Mouse (Mus musculus): ENCODE measurements around the gene Gm21936. TPM values are rescaled to one million over a fixed set of nuclear protein-coding genes. Genes with fewer than 3 reads are reported as not detected.
"Not testable (repeated sequence)": the region's sequence is repeated elsewhere in the genome, so short reads cannot be mapped to it uniquely, and the experiment has no call there.

Gm21936 gene
- polyA plus RNA-seq (2015; fragmentation: Nextera tagmentation; extraction: Ambion mirVana) = not detected in 2 replicates

DNA sequence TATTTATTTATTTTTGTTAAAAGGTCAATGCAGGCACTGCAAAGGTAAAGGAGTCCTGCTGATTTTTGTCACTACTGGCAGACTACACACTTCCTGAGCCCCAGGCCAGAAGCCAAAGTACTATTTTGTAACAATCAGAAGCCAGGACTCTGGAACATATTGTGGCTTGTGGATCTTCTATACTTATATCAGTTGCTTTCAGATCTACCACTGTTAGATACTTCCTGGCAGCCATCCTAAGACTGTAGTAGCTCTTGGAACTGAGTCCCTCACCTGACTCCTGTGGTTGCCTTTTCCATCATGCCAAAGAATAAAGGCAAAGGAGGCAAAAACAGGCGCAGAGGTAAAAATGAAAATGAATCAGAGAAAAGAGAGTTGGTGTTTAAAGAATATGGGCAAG is at the start of gene Gm21936:
TSS of gene Gm21936 (plus strand) at position 301 of the 400 bp plus-strand sequence.
- H3K4me2 ChIP-seq (ENCODE audit: low read depth, low read length); H3K9ac ChIP-seq (ENCODE audit: low read length); H3K27ac ChIP-seq (ENCODE audit: low read length); H3K27me3 ChIP-seq (ENCODE audit: control insufficient read depth, insufficient read depth, low read length); ATAC-seq (replicated peaks; ENCODE audit: extremely low read depth, insufficient read depth, low FRiP score); H3K4me1 ChIP-seq (ENCODE audit: control insufficient read depth, insufficient read depth, low read length); H3K36me3 ChIP-seq (ENCODE audit: control insufficient read depth, insufficient read depth); H3K4me3 ChIP-seq (ENCODE audit: low read length); H3K9me3 ChIP-seq (replicated peaks; ENCODE audit: control insufficient read depth, low read length): not testable (repeated sequence)
- 71% methylated on average over 1 of the region's 1 CpGs for WGBS

DNA sequence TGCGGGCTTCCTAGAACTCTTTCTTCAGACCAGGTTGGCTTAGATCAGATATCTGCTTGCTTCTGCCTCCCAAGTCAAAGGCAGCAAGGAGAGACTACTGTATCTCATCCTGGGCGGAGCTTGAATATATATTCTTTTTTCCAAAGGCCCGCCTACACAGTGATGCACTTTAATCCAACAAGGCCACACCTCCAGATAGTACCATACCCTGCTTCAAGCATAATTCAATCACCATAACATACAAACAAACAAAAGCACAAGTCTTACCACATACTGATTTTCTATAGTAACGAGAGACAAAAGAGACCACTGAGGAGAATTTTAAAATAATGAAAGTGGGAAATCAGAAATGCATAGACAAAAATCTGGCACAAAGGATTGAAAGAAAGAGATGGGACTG is 19.7 kb upstream of the Gm21936 start, which contains the start of gene Gm21319:
TSS of gene Gm21319 (minus strand) at position 101 of the 400 bp plus-strand sequence.
- not testable (repeated sequence) for H3K4me3 ChIP-seq (ENCODE audit: low read length); H3K27ac ChIP-seq (ENCODE audit: low read length); H3K27me3 ChIP-seq (ENCODE audit: control insufficient read depth, insufficient read depth, low read length); H3K9ac ChIP-seq (ENCODE audit: low read length); H3K4me2 ChIP-seq (ENCODE audit: low read depth, low read length); H3K36me3 ChIP-seq (ENCODE audit: control insufficient read depth, insufficient read depth); ATAC-seq (replicated peaks; ENCODE audit: extremely low read depth, insufficient read depth, low FRiP score); H3K9me3 ChIP-seq (replicated peaks; ENCODE audit: control insufficient read depth, low read length); H3K4me1 ChIP-seq (ENCODE audit: control insufficient read depth, insufficient read depth, low read length)
- 78% methylated on average over 4 of the region's 4 CpGs for WGBS

DNA sequence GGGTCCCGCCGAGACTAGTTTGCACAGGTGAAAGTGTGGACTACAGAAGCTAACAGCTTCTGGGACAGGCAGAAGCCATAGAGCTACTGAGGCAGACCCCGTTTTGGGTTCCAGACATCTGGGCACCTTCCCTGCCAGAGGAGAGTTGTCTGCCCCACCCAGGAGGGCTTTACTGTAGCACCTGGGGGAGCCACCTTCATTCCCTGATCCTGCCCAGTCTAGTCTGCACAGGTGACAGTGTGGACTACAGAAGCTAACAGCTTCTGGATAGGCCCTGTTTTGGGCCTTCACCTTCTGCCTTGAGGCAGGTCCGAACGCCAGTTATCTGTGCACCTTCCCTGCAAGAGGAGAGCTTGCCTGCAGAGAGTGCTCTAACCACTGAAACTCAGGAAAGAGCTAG is 2.7 kb downstream of the Gm21936 start:
- WGBS = 85% methylated on average over 5 of the region's 5 CpGs
- H3K4me2 ChIP-seq (ENCODE audit: low read depth, low read length); H3K27ac ChIP-seq (ENCODE audit: low read length); ATAC-seq (replicated peaks; ENCODE audit: extremely low read depth, insufficient read depth, low FRiP score); H3K27me3 ChIP-seq (ENCODE audit: control insufficient read depth, insufficient read depth, low read length); H3K4me1 ChIP-seq (ENCODE audit: control insufficient read depth, insufficient read depth, low read length); H3K4me3 ChIP-seq (ENCODE audit: low read length); H3K9ac ChIP-seq (ENCODE audit: low read length); H3K36me3 ChIP-seq (ENCODE audit: control insufficient read depth, insufficient read depth); H3K9me3 ChIP-seq (replicated peaks; ENCODE audit: control insufficient read depth, low read length): not testable (repeated sequence)

DNA sequence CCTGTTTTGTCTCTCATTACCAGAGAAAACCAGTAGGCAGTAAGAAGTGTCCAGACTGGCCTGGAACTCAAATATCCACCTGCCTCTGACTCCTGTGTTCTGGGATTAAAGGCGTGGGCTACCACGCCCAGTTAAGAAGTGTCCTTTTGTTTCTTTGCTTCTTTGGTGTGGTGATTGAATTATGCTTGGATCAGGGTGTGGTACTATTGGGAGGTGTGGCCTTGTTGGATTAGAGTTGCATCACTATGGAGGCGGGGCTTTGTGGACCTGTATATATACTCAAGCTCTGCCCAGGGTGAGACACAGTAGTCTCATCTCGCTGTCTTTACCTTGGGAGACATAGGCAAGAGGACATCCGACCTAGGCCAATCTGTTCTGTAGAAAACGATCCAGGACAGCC is 21.0 kb downstream of the Gm21936 start, which contains the start of gene BB287469:
TSS of gene BB287469 (plus strand) at position 301 of the 400 bp plus-strand sequence.
- not testable (repeated sequence) for H3K4me1 ChIP-seq (ENCODE audit: control insufficient read depth, insufficient read depth, low read length); ATAC-seq (replicated peaks; ENCODE audit: extremely low read depth, insufficient read depth, low FRiP score); H3K27ac ChIP-seq (ENCODE audit: low read length); H3K4me3 ChIP-seq (ENCODE audit: low read length); H3K9ac ChIP-seq (ENCODE audit: low read length); H3K9me3 ChIP-seq (replicated peaks; ENCODE audit: control insufficient read depth, low read length); H3K27me3 ChIP-seq (ENCODE audit: control insufficient read depth, insufficient read depth, low read length); H3K36me3 ChIP-seq (ENCODE audit: control insufficient read depth, insufficient read depth); H3K4me2 ChIP-seq (ENCODE audit: low read depth, low read length)
- 73% methylated on average over 3 of the region's 6 CpGs for WGBS

DNA sequence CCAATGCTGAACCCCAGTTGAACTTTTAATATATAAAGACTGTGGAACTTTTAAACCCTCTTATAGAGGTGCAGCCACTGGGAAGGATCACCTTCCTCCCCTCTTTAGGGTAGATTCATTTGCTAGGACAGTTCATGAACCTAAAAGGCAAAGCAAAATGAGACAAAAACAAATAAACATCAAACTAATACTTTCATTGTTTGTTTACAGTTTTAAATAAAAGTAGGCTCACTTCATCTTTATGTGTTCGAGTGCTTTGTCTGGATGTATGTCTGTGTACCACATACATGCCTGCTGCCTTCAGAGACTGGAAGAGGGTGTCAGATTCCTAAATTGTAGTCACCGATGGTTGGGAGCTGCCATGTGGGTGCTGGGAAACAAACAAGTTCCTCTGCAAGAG is 46.9 kb downstream of the Gm21936 start, which contains the start of gene Gm2001:
TSS of gene Gm2001 (minus strand) at position 101 of the 400 bp plus-strand sequence.
- not testable (repeated sequence) for H3K4me1 ChIP-seq (ENCODE audit: control insufficient read depth, insufficient read depth, low read length); H3K4me2 ChIP-seq (ENCODE audit: low read depth, low read length); H3K9me3 ChIP-seq (replicated peaks; ENCODE audit: control insufficient read depth, low read length); H3K27ac ChIP-seq (ENCODE audit: low read length); H3K36me3 ChIP-seq (ENCODE audit: control insufficient read depth, insufficient read depth); H3K9ac ChIP-seq (ENCODE audit: low read length); H3K4me3 ChIP-seq (ENCODE audit: low read length); H3K27me3 ChIP-seq (ENCODE audit: control insufficient read depth, insufficient read depth, low read length); ATAC-seq (replicated peaks; ENCODE audit: extremely low read depth, insufficient read depth, low FRiP score)
- WGBS = 65% methylated on average over 1 of the region's 2 CpGs

Other genes with a start within 250 kb of the Gm21936 start
- not detected in 2 replicates for gene Oog1, start 192.8 kb upstream of the Gm21936 start, polyA plus RNA-seq (2015; fragmentation: Nextera tagmentation; extraction: Ambion mirVana)
- not detected in 2 replicates for gene Gm4027, start 176.6 kb upstream of the Gm21936 start, polyA plus RNA-seq (2015; fragmentation: Nextera tagmentation; extraction: Ambion mirVana)
- not detected in 2 replicates for gene Gm16381, start 150.9 kb upstream of the Gm21936 start, polyA plus RNA-seq (2015; fragmentation: Nextera tagmentation; extraction: Ambion mirVana)
- not detected in 2 replicates for gene Gm21319, start 19.8 kb upstream of the Gm21936 start, polyA plus RNA-seq (2015; fragmentation: Nextera tagmentation; extraction: Ambion mirVana)
- gene BB287469, start 21.1 kb downstream of the Gm21936 start, polyA plus RNA-seq (2015; fragmentation: Nextera tagmentation; extraction: Ambion mirVana) = not detected in 2 replicates
- gene Gm2001, start 46.8 kb downstream of the Gm21936 start, polyA plus RNA-seq (2015; fragmentation: Nextera tagmentation; extraction: Ambion mirVana) = not detected in 2 replicates
- not detected in 2 replicates for gene Gm2016, start 78.6 kb downstream of the Gm21936 start, polyA plus RNA-seq (2015; fragmentation: Nextera tagmentation; extraction: Ambion mirVana)
- gene Gm2022, start 99.9 kb downstream of the Gm21936 start, polyA plus RNA-seq (2015; fragmentation: Nextera tagmentation; extraction: Ambion mirVana) = not detected in 2 replicates
- gene Gm2035, start 124.3 kb downstream of the Gm21936 start, polyA plus RNA-seq (2015; fragmentation: Nextera tagmentation; extraction: Ambion mirVana) = not detected in 2 replicates
- gene Gm2042, start 158.6 kb downstream of the Gm21936 start, polyA plus RNA-seq (2015; fragmentation: Nextera tagmentation; extraction: Ambion mirVana) = not detected in 2 replicates
- not detected in 2 replicates for gene Gm2075, start 216.3 kb downstream of the Gm21936 start, polyA plus RNA-seq (2015; fragmentation: Nextera tagmentation; extraction: Ambion mirVana)
- gene Gm6803, start 223.3 kb downstream of the Gm21936 start, polyA plus RNA-seq (2015; fragmentation: Nextera tagmentation; extraction: Ambion mirVana) = not detected in 2 replicates
- not detected in 2 replicates for gene Gm2056, start 231.5 kb downstream of the Gm21936 start, polyA plus RNA-seq (2015; fragmentation: Nextera tagmentation; extraction: Ambion mirVana)